Mouse (Mus musculus): ENCODE measurements around the gene Glrx2. TPM values are rescaled to one million over a fixed set of nuclear protein-coding genes. Genes with fewer than 3 reads are reported as not detected.
"Not testable (repeated sequence)": the region's sequence is repeated elsewhere in the genome, so short reads cannot be mapped to it uniquely, and the experiment has no call there.

Gene Glrx2
- polyA plus RNA-seq (2014; fragmentation: Nextera tagmentation; extraction: Ambion mirVana): 73.2 and 77.6 TPM in 2 replicates

- not testable (repeated sequence) for ATAC-seq (ENCODE audit: insufficient number of reproducible peaks, insufficient read depth, low FRiP score, low read depth); H3K4me1 ChIP-seq (ENCODE audit: control insufficient read depth, insufficient read depth, low read length); H3K9ac ChIP-seq (replicated peaks; ENCODE audit: low read depth, low read length); H3K36me3 ChIP-seq (ENCODE audit: control insufficient read depth, insufficient read depth, low read length); H3K9me3 ChIP-seq (ENCODE audit: control insufficient read depth, low read depth, low read length); H3K4me3 ChIP-seq (ENCODE audit: low read depth, low read length); H3K4me2 ChIP-seq (replicated peaks; ENCODE audit: low read depth, low read length); H3K27me3 ChIP-seq (ENCODE audit: control insufficient read depth, insufficient read depth, low read length); H3K27ac ChIP-seq (ENCODE audit: low read length)
- WGBS: no CpG with 5 or more reads among the region's 2 CpGs
Observed at GRCm38 (mm10) chr1:143716038-143716437, at the start of gene Glrx2. Gene Glrx2 (plus strand): TSS chr1:143716338.

DNA sequence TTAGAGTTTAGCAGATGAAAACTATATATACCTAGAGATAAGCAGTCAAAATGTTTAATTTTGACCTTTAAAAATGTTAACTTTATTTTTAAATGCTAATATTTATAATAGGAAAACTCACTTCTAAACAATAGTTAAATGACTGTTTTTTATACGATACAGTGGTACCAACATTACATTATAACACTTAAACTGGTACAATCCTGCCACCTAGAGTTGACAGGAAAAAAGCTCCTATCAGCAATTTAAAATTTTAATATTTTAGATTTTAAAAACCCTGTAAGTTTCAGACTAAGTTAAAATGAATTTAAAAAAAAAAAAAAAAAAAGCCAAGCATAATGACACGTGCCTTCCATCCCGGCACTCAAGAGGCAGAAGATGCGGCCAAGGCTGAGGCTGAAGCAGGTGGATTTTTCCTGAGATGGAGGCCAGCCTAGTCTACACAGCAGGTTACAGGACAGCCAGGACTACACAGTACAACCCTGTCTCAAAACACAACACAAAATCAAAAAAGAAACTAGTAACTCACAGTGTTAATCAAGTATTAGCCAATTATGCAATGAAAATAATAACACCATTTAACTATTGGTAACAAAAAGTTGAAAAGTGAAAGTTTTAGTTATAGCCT, 40.3 kb upstream of the Glrx2 start:
- 91% methylated on average over 4 of the region's 4 CpGs for WGBS
- Histone ChIP-seq H3K4me3 (ENCODE audit: low read depth, low read length) (no peak overlapping the region), H3K27me3 (ENCODE audit: control insufficient read depth, insufficient read depth, low read length) (no peaks in the 10 kb centered on the region), H3K4me1 (ENCODE audit: control insufficient read depth, insufficient read depth, low read length) (no peaks in the 10 kb centered on the region), H3K27ac (ENCODE audit: low read length) (no peak overlapping the region), H3K4me2 (replicated peaks; ENCODE audit: low read depth, low read length) (no peak overlapping the region), H3K9me3 (ENCODE audit: control insufficient read depth, low read depth, low read length) (no peaks in the 10 kb centered on the region), H3K36me3 (ENCODE audit: control insufficient read depth, insufficient read depth, low read length) (peaks cover 25% of the 10 kb centered on the region), H3K9ac (replicated peaks; ENCODE audit: low read depth, low read length) (no peak overlapping the region)
- ATAC-seq (ENCODE audit: insufficient number of reproducible peaks, insufficient read depth, low FRiP score, low read depth): no peak

DNA sequence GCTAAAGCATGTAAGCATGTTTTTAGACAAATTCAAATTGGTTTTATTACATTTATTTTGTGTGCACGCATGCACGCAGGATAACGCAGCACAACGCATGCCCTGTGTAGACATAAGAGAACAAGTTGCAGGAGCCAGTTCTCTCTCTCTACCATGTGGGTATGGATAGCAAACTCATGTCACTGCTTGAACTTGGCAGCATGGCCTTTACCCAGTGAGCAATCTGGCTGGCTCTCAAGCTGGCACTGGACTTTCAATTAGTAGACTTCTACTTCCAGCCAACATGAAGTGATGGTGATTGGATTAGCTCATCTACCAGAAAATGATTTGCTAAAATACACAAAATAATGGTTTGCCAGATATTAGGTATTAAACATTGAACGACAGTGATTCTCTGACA, 35.0 kb upstream of the Glrx2 start:
- WGBS: 96% methylated on average over 5 of the region's 5 CpGs
- no peaks in the 10 kb centered on the region for H3K27me3 ChIP-seq (ENCODE audit: control insufficient read depth, insufficient read depth, low read length)

DNA sequence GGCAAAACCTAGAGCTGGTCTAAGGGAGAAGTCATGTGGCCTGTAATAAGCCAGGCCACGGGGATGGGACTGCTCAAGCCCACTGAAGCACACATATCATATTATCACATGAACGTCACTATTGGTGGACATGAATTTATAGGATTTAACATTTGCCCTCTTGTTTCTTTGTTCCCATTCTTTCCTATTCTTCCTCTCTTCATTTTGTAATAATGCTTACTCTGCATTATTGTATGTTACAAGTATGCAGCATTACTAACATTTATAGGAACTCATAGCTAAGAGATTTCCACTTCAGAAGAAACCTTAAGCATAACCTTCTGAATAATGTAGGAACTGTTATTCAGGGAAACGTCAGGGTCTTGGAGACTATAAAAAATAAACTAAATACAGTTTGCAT, 31.3 kb upstream of the Glrx2 start:
- ATAC-seq (ENCODE audit: insufficient number of reproducible peaks, insufficient read depth, low FRiP score, low read depth): no peak
- Histone ChIP-seq H3K4me3 (ENCODE audit: low read depth, low read length) (no peak overlapping the region), H3K9me3 (ENCODE audit: control insufficient read depth, low read depth, low read length) (no peaks in the 10 kb centered on the region), H3K27me3 (ENCODE audit: control insufficient read depth, insufficient read depth, low read length) (no peaks in the 10 kb centered on the region), H3K4me1 (ENCODE audit: control insufficient read depth, insufficient read depth, low read length) (no peaks in the 10 kb centered on the region), H3K4me2 (replicated peaks; ENCODE audit: low read depth, low read length) (no peak overlapping the region), H3K27ac (ENCODE audit: low read length) (no peak overlapping the region), H3K9ac (replicated peaks; ENCODE audit: low read depth, low read length) (no peak overlapping the region), H3K36me3 (ENCODE audit: control insufficient read depth, insufficient read depth, low read length) (peaks cover 41% of the 10 kb centered on the region)
- WGBS: 81% methylated on average over 3 of the region's 3 CpGs

More for the DNA sequence above, 35.0 kb upstream of the Glrx2 start:
- H3K4me1 ChIP-seq (ENCODE audit: control insufficient read depth, insufficient read depth, low read length): no peaks in the 10 kb centered on the region
- H3K9me3 ChIP-seq (ENCODE audit: control insufficient read depth, low read depth, low read length): no peaks in the 10 kb centered on the region
- H3K4me2 ChIP-seq (replicated peaks; ENCODE audit: low read depth, low read length): no peak overlapping the region
- no peak overlapping the region for H3K27ac ChIP-seq (ENCODE audit: low read length)
- H3K9ac ChIP-seq (replicated peaks; ENCODE audit: low read depth, low read length): no peak overlapping the region
- H3K4me3 ChIP-seq (ENCODE audit: low read depth, low read length): no peak overlapping the region
- ATAC-seq (ENCODE audit: insufficient number of reproducible peaks, insufficient read depth, low FRiP score, low read depth): no peak
- H3K36me3 ChIP-seq (ENCODE audit: control insufficient read depth, insufficient read depth, low read length): peaks cover 36% of the 10 kb centered on the region

DNA sequence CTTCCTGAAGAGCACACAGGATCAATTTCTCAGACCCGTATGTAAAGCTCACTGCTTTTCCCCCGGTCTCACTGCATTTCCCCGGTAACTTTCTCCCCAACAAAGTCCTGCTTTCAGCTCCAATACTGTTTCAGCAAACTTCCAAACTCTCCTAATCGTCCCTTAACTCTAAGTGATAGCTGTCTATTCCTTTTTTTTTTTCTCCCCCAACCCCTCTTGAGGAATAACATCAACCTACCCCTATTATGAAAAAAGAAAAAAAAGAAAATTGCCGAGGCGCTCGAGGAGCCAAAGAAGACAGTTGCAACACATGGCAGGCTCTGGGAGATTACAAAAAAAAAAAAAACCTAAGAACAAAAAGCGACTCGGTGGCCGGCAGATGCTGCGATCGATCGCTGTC, 14.4 kb upstream of the Glrx2 start:
- Histone ChIP-seq H3K4me3 (ENCODE audit: low read depth, low read length) (peak overlapping the region; percentile 85), H3K4me1 (ENCODE audit: control insufficient read depth, insufficient read depth, low read length) (0 out of 2 replicates have a peak, but pooled peaks cover 2% of the 10 kb centered on the region), H3K36me3 (ENCODE audit: control insufficient read depth, insufficient read depth, low read length) (peaks cover 10% of the 10 kb centered on the region; the same call in 1 of the 2 replicates), H3K27ac (ENCODE audit: low read length) (peak overlapping the region; percentile 85; the same call in 1 of the 2 replicates), H3K9ac (replicated peaks; ENCODE audit: low read depth, low read length) (peak overlapping the region; percentile 85), H3K27me3 (ENCODE audit: control insufficient read depth, insufficient read depth, low read length) (no peaks in the 10 kb centered on the region), H3K9me3 (ENCODE audit: control insufficient read depth, low read depth, low read length) (no peaks in the 10 kb centered on the region), H3K4me2 (replicated peaks; ENCODE audit: low read depth, low read length) (peak overlapping the region; percentile 88)
- no peak for ATAC-seq (ENCODE audit: insufficient number of reproducible peaks, insufficient read depth, low FRiP score, low read depth)
- WGBS: under 1% methylated on average over 13 of the region's 13 CpGs

GRCm38 (mm10) chr1:143702141-143702740, 13.9 kb upstream of the Glrx2 start:
- Histone ChIP-seq H3K27ac (ENCODE audit: low read length) (peak overlapping the region; percentile 85), H3K9me3 (ENCODE audit: control insufficient read depth, low read depth, low read length) (no peaks in the 10 kb centered on the region), H3K27me3 (ENCODE audit: control insufficient read depth, insufficient read depth, low read length) (no peaks in the 10 kb centered on the region), H3K4me2 (replicated peaks; ENCODE audit: low read depth, low read length) (peak overlapping the region; percentile 88), H3K9ac (replicated peaks; ENCODE audit: low read depth, low read length) (peak overlapping the region; percentile 85), H3K36me3 (ENCODE audit: control insufficient read depth, insufficient read depth, low read length) (peaks cover 7% of the 10 kb centered on the region; the same call in 1 of the 2 replicates), H3K4me1 (ENCODE audit: control insufficient read depth, insufficient read depth, low read length) (0 out of 2 replicates have a peak, but pooled peaks cover 2% of the 10 kb centered on the region), H3K4me3 (ENCODE audit: low read depth, low read length) (peak overlapping the region; percentile 85)
- peak; percentile 73 for ATAC-seq (ENCODE audit: insufficient number of reproducible peaks, insufficient read depth, low FRiP score, low read depth)
- 0% methylated on average over 37 of the region's 48 CpGs for WGBS

DNA sequence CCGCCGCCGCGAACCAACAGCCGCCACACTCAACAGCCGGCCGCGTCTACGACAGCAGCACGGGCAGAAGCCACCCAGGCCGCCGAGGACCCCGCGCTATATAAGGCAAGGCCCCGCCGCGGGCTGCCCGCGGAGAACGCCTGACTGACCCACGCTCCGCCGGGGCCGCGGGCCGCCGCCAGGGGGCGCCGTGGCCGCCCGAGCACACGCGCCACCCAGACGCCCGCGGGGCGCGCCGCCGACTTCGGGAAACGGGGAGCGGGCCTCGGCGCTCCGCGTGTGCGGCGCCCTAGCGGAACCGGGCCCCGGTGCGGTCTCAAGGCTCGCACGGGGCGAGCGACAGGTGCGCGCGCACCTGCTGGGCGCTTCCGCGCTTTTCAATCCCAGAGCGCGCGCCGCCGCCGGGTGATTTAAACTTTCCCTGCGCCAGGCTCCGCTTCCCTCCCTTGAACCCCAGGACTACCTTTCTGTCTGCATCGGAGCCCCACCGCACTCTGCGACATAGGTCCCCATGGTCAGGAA, 13.3 kb upstream of the Glrx2 start, which contains the start of gene Cdc73:
TSS of gene Cdc73 (minus strand) at position 153 of the 522 bp plus-strand sequence.
- peak within 1 kb of the TSS; percentile 85 for H3K4me3 ChIP-seq (ENCODE audit: low read depth, low read length)
- peak within 1 kb of the TSS; percentile 85 for H3K27ac ChIP-seq (ENCODE audit: low read length)
- 0 out of 2 replicates have a peak, but pooled peaks cover 2% of the 10 kb centered on the region for H3K4me1 ChIP-seq (ENCODE audit: control insufficient read depth, insufficient read depth, low read length)
- under 1% methylated on average over 67 of the region's 74 CpGs for WGBS
- H3K9me3 ChIP-seq (ENCODE audit: control insufficient read depth, low read depth, low read length): no peaks in the 10 kb centered on the region
- ATAC-seq (ENCODE audit: insufficient number of reproducible peaks, insufficient read depth, low FRiP score, low read depth): peak; percentile 99
- peak within 1 kb of the TSS; percentile 88 for H3K4me2 ChIP-seq (replicated peaks; ENCODE audit: low read depth, low read length)
- peak within 1 kb of the TSS; percentile 85 for H3K9ac ChIP-seq (replicated peaks; ENCODE audit: low read depth, low read length)
- peaks cover 6% of the 10 kb centered on the region; the same call in 1 of the 2 replicates for H3K36me3 ChIP-seq (ENCODE audit: control insufficient read depth, insufficient read depth, low read length)
- no peaks in the 10 kb centered on the region for H3K27me3 ChIP-seq (ENCODE audit: control insufficient read depth, insufficient read depth, low read length)

DNA sequence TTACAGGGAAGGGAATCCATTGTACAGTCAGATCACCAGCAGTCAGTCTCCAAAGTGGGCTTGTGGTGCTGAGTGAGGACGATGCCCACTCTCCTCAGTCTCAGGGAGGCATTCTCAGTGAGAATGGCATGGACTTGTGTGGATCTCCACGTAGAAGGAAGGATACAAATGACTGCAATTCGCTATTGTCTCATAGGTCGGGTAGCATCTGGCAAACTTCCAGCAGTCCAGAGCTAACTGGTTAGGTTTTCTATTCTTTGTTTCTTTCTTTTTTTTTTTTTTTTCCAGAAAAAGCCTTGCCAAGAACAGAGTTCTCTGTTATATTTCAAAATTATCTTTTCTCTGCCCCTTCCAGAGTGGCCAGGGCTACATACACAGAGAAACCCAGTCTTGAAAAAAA, 9.1 kb upstream of the Glrx2 start:
- Histone ChIP-seq H3K9me3 (ENCODE audit: control insufficient read depth, low read depth, low read length) (no peaks in the 10 kb centered on the region), H3K9ac (replicated peaks; ENCODE audit: low read depth, low read length) (no peak overlapping the region), H3K27me3 (ENCODE audit: control insufficient read depth, insufficient read depth, low read length) (no peaks in the 10 kb centered on the region), H3K4me2 (replicated peaks; ENCODE audit: low read depth, low read length) (no peak overlapping the region), H3K36me3 (ENCODE audit: control insufficient read depth, insufficient read depth, low read length) (no peaks in the 10 kb centered on the region), H3K27ac (ENCODE audit: low read length) (no peak overlapping the region), H3K4me1 (ENCODE audit: control insufficient read depth, insufficient read depth, low read length) (0 out of 2 replicates have a peak, but pooled peaks cover 4% of the 10 kb centered on the region), H3K4me3 (ENCODE audit: low read depth, low read length) (no peak overlapping the region)
- no peak for ATAC-seq (ENCODE audit: insufficient number of reproducible peaks, insufficient read depth, low FRiP score, low read depth)
- 55% methylated on average over 4 of the region's 4 CpGs for WGBS
